Mouse (Mus musculus) thymus, postnatal 25 days (tissue): Measurements from ENCODE around the gene Camta1.

Source experiments
- DNase-seq: peaks from one replicate; pipeline ENCODE4 v3.0.0; 2022

Camta1 gene

GRCm38 (mm10) chr4:151355505-151355904 lies 506.2 kb downstream of the Camta1 start:
- DNase-seq = no peak

DNA sequence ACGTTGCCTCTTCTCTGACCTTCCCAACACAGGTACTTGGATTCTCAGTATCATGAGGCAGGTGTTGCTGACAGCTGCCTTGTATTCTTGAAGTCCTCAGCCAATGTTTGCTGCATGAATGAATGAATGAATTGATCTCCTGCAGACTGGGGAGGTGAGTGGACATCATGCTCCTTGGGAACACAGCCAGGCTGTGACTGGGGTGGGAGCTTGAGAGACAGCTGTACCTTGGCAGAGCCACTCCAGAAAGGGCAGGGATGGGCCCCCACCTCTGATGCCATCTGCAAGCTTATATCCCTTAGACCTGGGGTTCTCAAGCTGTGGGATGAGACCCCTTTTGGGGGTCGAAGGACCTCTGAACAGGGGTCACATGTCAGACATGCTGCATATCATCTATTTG lies 508.9 kb downstream of the Camta1 start:
- DNase-seq = no peak

GRCm38 (mm10) chr4:151352249-151352648 lies 509.4 kb downstream of the Camta1 start:
- DNase-seq = no peak

- no peak for DNase-seq
These were observed 509.9 kb downstream of the Camta1 start for GRCm38 (mm10) chr4:151351757-151352156.

GRCm38 (mm10) chr4:151347620-151348019 lies 514.1 kb downstream of the Camta1 start:
- no peak for DNase-seq

DNA sequence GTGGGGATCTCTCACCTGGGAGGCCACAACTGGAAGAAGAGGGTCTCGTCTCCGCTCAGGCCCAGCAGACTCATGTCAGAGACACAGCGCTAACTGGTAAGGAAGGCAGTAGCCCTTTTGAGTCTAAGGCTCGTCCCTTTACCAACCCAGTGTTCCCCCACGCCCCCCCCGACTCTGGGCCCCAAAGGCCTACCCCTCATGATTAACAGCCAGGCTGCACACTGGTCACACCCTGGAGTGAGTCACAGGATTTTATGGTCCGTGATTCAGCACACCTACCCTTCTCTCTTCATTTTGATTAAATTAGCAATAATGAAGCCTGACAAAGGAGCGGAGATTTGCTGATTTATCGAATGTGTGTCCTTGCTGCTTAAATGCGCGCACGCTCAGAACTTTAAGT lies 515.0 kb downstream of the Camta1 start:
- no peak for DNase-seq

GRCm38 (mm10) chr4:151344811-151345210 lies 516.9 kb downstream of the Camta1 start:
- no peak for DNase-seq

DNA sequence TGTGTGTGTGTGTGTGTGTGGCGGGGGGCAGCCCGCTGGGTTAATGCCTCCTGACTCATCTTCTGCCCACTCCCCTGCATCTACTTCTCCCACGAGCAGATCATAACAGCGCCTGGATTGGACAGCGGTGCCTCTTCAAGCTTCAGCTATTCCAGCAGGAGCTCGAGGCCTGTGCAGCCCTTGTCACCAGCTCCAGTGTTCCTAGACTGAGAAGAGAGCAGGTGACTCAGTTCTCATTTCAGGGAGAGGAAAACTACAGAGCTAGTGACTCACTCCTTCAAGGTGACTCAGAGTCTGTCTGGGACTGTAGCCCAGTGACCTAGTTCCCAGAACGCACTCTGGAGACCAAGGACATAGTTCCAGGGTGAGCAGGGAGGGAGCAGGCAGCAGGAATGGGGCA lies 522.3 kb downstream of the Camta1 start:
- DNase-seq = no peak

DNA sequence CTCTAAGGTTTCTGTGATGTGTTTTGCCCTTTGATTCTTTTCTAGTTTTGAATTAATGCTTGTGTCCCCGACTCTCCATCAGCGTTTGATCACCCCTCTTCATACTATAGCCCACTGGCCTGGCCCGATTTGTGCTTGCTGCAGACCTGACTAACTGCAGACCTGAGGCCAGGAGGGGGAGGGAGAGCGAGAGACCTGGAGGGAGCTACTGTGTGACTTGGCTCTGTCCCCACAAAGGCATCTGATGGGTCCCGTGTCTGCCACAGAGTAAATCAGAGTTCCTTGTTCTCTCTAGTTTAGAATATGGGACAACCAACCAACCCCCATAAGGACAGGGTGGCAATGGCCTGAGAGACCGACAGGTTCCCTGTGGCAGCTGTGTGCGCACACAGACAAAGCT lies 522.7 kb downstream of the Camta1 start:
- DNase-seq = no peak

DNA sequence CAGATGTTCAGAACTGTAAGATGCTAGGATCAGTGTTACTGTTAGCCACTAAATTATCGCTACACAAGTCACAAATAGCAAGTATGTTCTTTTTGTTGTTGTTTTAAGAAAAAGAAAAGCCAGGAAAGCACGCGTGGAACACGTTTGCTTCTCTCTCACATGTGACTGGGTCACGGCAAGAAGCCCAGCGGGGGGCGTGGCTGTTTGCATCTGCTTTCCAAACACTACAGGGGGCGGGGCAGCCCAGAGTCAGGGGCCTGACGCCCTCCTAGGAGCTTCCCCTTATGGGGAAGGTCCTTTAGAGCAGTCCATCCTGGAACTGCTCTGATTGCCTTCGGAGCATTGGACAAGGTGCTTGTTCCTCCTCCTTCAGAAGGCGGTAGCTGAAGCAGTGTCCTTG lies 524.1 kb downstream of the Camta1 start:
- DNase-seq = no peak

GRCm38 (mm10) chr4:151336413-151336812 lies 525.3 kb downstream of the Camta1 start:
- no peak for DNase-seq

- peak; percentile 19 for DNase-seq
These were observed 526.5 kb downstream of the Camta1 start for GRCm38 (mm10) chr4:151334951-151335742.

GRCm38 (mm10) chr4:151332074-151332849 lies 529.4 kb downstream of the Camta1 start:
- DNase-seq = no peak

GRCm38 (mm10) chr4:151330983-151331382 lies 530.7 kb downstream of the Camta1 start:
- DNase-seq = no peak

DNA sequence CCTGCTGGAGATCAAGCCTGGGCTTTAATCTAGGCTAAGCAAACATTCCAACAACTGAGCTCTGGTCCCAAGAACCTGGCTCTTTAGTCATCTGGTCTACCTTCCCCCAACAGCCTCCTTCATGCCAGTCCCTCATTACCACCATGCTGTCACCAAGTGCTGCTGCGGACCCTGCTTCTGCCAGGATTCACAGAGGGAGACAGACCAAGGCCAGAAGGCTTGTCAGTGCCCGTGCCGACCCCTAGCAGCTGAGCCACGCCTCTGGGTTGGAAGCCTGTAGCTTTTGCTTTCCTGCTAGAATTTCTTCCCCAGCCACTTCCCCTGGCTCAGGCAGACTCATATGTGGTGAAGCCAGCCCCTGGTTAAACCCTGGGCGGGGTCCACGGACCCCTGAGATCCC lies 533.6 kb downstream of the Camta1 start:
- DNase-seq = no peak

DNA sequence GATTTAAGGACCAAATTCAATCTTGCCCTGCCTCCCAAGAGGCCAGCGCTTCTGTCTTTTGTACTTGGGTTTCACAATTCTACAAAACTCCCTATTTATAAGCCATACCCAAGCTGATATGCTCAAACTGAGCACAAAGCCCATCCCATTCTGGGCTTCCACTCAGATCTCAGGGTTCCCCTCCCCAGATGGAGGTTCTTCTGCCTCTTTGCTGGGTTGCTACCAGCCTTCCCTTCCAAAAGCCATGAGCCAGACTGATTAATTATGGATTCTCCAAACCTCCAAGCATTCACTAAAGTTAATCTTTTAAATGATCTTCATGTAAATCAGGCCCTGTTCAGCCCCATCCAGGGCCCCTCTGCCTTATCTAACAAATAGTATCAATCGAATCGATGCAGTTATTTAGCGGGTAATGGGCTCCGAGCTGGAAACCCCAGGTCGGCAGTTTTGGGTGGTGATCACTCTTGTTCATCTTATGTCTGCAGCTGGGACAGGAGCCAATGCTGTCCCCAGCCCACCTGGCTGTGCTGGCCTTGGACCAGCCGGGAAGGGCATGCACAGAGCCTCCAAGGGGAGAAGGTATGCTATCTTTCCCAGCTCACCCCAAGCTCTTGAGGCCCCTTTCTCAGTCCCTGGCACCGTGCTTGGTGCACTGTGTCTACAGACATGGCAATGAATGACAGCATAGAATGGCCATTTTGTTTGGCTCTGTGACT lies 534.5 kb downstream of the Camta1 start:
- no peak for DNase-seq

GRCm38 (mm10) chr4:151316428-151316827 lies 545.2 kb downstream of the Camta1 start:
- no peak for DNase-seq

- no peak for DNase-seq
These were observed 546.0 kb downstream of the Camta1 start for GRCm38 (mm10) chr4:151315726-151316125.

DNA sequence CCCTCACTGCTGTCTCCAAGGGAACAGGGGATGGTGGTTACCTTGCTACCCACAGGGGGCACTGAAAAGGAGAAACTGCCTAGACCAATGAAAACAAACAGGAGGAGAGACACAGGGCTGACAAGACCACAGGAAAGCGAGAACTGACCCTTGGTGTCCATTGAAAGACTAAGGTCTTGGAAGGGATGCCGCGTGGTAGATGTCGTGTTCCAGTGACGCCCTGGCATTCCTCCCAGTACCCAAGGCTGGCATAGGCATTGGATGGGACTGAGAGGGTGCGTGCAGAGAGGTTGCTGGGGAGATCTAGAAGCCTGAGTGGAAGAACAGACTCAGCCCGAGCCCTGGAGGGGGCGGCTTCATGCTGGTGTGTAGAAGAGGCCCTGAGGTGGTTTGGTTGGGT lies 550.9 kb downstream of the Camta1 start:
- no peak for DNase-seq

DNA sequence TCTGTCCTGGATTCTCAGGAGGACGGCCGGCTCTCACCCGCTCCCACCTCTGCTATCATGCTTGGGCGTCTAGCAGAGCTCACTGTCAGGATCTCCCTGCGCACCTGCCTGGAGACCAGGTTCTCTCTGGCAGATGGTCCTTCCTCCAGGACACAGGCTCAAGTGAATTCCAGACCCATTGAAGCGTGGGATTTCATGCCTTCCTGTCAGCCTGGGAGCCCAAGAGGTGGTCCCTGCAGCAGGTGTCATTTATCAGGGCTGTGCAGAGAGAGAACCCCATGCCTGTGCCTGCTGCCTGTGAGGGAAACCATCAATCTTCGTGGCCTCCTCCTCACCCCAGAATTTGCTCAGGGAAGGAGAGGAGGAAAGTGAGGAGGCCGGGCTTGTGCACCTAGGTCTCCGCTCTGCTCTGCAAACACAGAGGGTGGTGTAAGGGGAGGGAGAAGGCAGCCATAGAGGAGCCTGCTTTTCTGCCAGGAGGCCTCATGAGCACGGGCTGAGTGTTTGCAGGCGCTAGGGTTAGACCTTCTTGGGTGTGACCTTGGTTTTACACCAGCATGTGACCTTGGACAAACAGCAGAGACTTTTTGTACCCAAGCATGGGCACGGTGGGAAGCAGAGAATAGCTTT lies 551.5 kb downstream of the Camta1 start:
- no peak for DNase-seq

- DNase-seq = no peak
These were observed 554.8 kb downstream of the Camta1 start for GRCm38 (mm10) chr4:151306890-151307289.

DNA sequence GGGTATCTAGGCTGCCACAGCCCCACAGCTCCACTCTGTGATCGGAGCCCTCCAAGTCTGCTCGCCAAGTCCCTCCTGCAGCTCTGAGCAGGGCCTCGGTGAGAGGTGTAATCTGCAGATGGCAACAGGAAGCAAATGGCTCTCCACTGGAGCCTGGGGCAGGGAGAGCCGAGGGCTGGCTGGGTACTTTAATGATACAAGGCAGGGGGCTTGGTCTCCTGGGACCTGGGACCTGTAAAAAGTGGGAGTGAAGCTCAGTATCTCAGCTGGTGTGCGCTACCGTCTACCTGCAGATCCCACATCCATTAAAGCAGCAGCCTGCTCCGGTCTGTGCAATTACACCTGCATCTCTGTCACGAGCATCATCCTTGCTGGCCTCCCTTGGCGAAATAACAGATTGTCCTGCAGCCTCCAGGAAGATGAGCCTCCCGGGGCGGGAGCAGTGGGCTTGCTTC lies 555.3 kb downstream of the Camta1 start:
- no peak for DNase-seq

GRCm38 (mm10) chr4:151305761-151306160 lies 555.9 kb downstream of the Camta1 start:
- no peak for DNase-seq
